Mouse (Mus musculus) liver, embryonic 15.5 days (tissue): ENCODE measurements at regions not wholly inside any gene's neighbourhood (a gene's known extent, or its start where the extent isn't known, plus 50 kb on each side); places are given as distances from the start of the nearest gene placed in this dataset.

Experiments
- ATAC-seq: fragments of 200-750 bp; cut with Nextera tagmentation; 2 replicates; pipeline ENCODE4 v1.8.0; 2017; ENCODE audit warnings: moderate number of reproducible peaks, mild to moderate bottlenecking, moderate library complexity; ENCODE audit not compliant: insufficient read depth
- H3K27ac ChIP-seq: fragments of 300-500 bp; sonication (generic); replicated peaks from 2 replicates; pipeline ENCODE4 v1.5.1; 2015; ENCODE audit warnings: mild to moderate bottlenecking, inconsistent platforms
- H3K27me3 ChIP-seq: fragments of 300-500 bp; sonication (generic); 2 replicates; pipeline ENCODE4 v1.6.1; 2015; ENCODE audit warnings: mild to moderate bottlenecking, inconsistent platforms
- H3K36me3 ChIP-seq: fragments of 300-500 bp; sonication (generic); replicated peaks from 2 replicates; pipeline ENCODE4 v1.6.1; 2015; ENCODE audit warnings: moderate library complexity, mild to moderate bottlenecking, inconsistent platforms
- H3K4me1 ChIP-seq: fragments of 300-500 bp; sonication (generic); replicated peaks from 2 replicates; pipeline ENCODE4 v1.6.1; 2015; ENCODE audit warnings: inconsistent platforms
- H3K4me2 ChIP-seq: fragments of 300-500 bp; sonication (generic); 2 replicates; pipeline ENCODE4 v1.6.1; 2015; ENCODE audit warnings: moderate library complexity, mild to moderate bottlenecking, inconsistent platforms
- H3K4me3 ChIP-seq: fragments of 300-500 bp; sonication (generic); replicated peaks from 2 replicates; pipeline ENCODE4 v1.5.1; 2015; ENCODE audit warnings: mild to moderate bottlenecking, inconsistent platforms
- H3K9ac ChIP-seq: fragments of 300-500 bp; sonication (generic); 2 replicates; pipeline ENCODE4 v1.6.1; 2015; ENCODE audit warnings: moderate library complexity, mild to moderate bottlenecking, inconsistent platforms
- H3K9me3 ChIP-seq: fragments of 300-500 bp; sonication (generic); replicated peaks from 2 replicates; pipeline ENCODE4 v1.6.1; 2016; ENCODE audit warnings: inconsistent platforms
- WGBS: fragments of 180-500 bp; shearing (Covaris S2); methylation state at CpG from one replicate; pipeline ENCODE4 v1.1.7; 2015; ENCODE audit warnings: mixed read lengths; ENCODE audit not compliant: insufficient replicate concordance; 5-methylcytosine and 5-hydroxymethylcytosine counted together

GRCm38 (mm10) chr12:12655184-12655583 lies 286.5 kb downstream of the Mycn start:
- no peak overlapping the region for H3K4me2 ChIP-seq
- ATAC-seq: no peak
- H3K9ac ChIP-seq: no peak overlapping the region
- H3K4me1 ChIP-seq: no peaks in the 10 kb centered on the region
- H3K27ac ChIP-seq: no peak overlapping the region
- H3K9me3 ChIP-seq: no peaks in the 10 kb centered on the region
- H3K27me3 ChIP-seq: no peaks in the 10 kb centered on the region
- 62% methylated on average over 10 of the region's 10 CpGs for WGBS
- H3K36me3 ChIP-seq: no peaks in the 10 kb centered on the region
- H3K4me3 ChIP-seq: no peak overlapping the region

DNA sequence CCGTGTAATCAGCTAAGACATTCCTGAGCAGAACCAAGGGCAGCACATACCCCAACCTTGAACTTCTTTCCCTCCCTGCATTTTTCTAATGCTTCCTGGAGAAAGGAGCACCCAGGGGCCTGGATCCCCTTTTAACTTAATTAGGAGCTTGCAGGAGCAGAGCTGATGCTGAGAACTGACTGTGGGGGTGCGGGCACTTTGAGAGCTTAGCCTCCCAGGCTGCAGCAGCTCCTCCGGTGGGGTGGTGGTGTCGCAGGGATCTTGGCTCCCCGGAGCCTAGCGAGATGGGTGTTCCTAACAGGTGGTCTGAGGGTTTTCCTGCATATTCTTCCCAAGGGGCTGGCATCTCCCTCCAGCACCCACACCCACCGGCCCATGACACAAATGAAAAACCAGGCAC lies 289.4 kb downstream of the Mycn start:
- WGBS: 70% methylated on average over 7 of the region's 7 CpGs
- Histone ChIP-seq H3K36me3 (no peaks in the 10 kb centered on the region), H3K9ac (no peak overlapping the region), H3K27ac (no peak overlapping the region), H3K9me3 (no peaks in the 10 kb centered on the region), H3K27me3 (no peaks in the 10 kb centered on the region), H3K4me3 (no peak overlapping the region), H3K4me2 (no peak overlapping the region), H3K4me1 (no peaks in the 10 kb centered on the region)
- no peak for ATAC-seq

- 27% methylated on average over 1 of the region's 1 CpGs for whole genome bisulfite sequencing
- Histone ChIP-seq H3K36me3 (no peaks in the 10 kb centered on the region), H3K27me3 (no peaks in the 10 kb centered on the region), H3K27ac (no peak overlapping the region), H3K9me3 (no peaks in the 10 kb centered on the region), H3K4me1 (no peaks in the 10 kb centered on the region), H3K9ac (no peak overlapping the region), H3K4me3 (no peak overlapping the region), H3K4me2 (no peak overlapping the region)
- no peak for ATAC-seq
Measured at GRCm38 (mm10) chr12:12650309-12650708, 291.4 kb downstream of the Mycn start.

- Histone ChIP-seq H3K9me3 (no peaks in the 10 kb centered on the region), H3K36me3 (no peaks in the 10 kb centered on the region), H3K9ac (no peak overlapping the region), H3K4me2 (no peak overlapping the region), H3K4me1 (no peaks in the 10 kb centered on the region), H3K27ac (no peak overlapping the region), H3K4me3 (no peak overlapping the region), H3K27me3 (no peaks in the 10 kb centered on the region)
- WGBS: 56% methylated on average over 6 of the region's 6 CpGs
- no peak for ATAC-seq
Measured at GRCm38 (mm10) chr12:12647467-12647866, 294.2 kb downstream of the Mycn start.

GRCm38 (mm10) chr12:12645183-12645582 lies 296.5 kb downstream of the Mycn start:
- WGBS: 65% methylated on average over 4 of the region's 4 CpGs
- H3K9ac ChIP-seq: no peak overlapping the region
- no peak for ATAC-seq
- no peaks in the 10 kb centered on the region for H3K4me1 ChIP-seq
- no peak overlapping the region for H3K27ac ChIP-seq
- H3K36me3 ChIP-seq: no peaks in the 10 kb centered on the region
- H3K4me2 ChIP-seq: no peak overlapping the region
- H3K27me3 ChIP-seq: no peaks in the 10 kb centered on the region
- H3K4me3 ChIP-seq: no peak overlapping the region
- no peaks in the 10 kb centered on the region for H3K9me3 ChIP-seq

DNA sequence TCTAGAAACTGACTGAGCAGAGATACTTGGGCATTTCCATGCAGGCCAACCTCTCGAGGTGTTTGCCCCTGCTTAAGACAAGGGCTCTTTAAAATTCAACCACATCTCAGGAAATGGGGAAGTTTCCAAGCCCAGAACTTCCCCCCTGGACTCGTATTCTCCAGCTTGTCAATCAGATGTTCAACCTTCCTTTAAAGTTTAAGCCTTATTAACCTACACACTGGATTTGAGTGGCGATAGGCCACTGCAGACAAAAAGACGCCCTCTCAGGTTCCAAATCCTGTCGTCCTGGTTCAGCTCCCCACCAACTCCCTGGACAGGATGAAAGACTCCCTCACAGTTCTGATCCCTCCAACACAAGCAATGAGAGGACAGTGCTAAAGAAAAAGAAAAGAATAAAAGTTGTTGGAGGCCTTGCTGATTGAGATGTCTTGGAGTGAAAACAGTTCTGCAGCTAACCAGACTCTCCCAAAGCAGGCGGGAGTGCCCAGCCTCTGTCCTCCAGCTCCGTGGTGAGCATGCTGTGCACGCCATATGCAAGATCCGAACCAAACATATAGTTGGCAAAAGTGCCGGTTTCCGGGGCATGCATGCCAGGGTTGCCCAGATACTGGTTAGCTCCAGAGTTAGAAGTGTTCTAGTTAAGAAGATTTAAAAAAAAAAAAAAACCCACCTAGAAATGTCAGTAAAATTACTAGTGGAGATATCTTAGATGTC lies 298.3 kb downstream of the Mycn start:
- Histone ChIP-seq H3K27ac (no peak overlapping the region), H3K4me2 (no peak overlapping the region)

DNA sequence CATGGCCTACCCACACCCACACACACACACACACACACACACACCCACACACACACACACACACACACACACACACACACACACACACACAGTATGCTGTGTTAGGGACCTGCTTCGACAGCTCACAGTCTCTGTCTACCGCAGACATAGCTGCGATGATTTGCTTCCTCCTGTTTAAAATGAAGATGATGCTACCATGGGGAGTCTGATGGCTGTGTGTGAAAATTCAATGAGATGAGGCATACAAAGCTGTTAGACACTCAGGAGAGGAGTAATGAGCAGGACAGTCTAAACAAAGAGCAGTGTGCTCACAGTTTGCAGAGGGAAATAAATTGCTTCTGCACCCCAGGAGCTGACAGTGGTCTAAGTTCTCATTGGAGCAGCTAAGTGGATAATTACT lies 306.4 kb downstream of the Mycn start:
- 86% methylated on average over 3 of the region's 3 CpGs for WGBS
- Histone ChIP-seq H3K4me1 (no peaks in the 10 kb centered on the region), H3K9me3 (no peaks in the 10 kb centered on the region), H3K4me3 (no peak overlapping the region), H3K4me2 (no peak overlapping the region), H3K27me3 (no peaks in the 10 kb centered on the region), H3K36me3 (no peaks in the 10 kb centered on the region), H3K9ac (no peak overlapping the region), H3K27ac (no peak overlapping the region)
- no peak for ATAC-seq

More for the DNA sequence above, 298.3 kb downstream of the Mycn start:
- ATAC-seq: no peak
- Histone ChIP-seq H3K9ac (no peak overlapping the region), H3K27me3 (no peaks in the 10 kb centered on the region), H3K4me3 (no peak overlapping the region), H3K36me3 (no peaks in the 10 kb centered on the region), H3K4me1 (no peaks in the 10 kb centered on the region), H3K9me3 (no peaks in the 10 kb centered on the region)
- WGBS: 48% methylated on average over 11 of the region's 11 CpGs

- H3K9ac ChIP-seq: no peak overlapping the region
- 24% methylated on average over 4 of the region's 4 CpGs for WGBS
- ATAC-seq: no peak
Measured at GRCm38 (mm10) chr12:12627597-12627996, 314.1 kb downstream of the Mycn start.

GRCm38 (mm10) chr12:12625788-12626187 lies 315.9 kb downstream of the Mycn start:
- Histone ChIP-seq H3K9me3 (no peaks in the 10 kb centered on the region), H3K9ac (no peak overlapping the region), H3K4me1 (no peaks in the 10 kb centered on the region), H3K36me3 (no peaks in the 10 kb centered on the region), H3K27me3 (no peaks in the 10 kb centered on the region), H3K27ac (no peak overlapping the region), H3K4me3 (no peak overlapping the region), H3K4me2 (no peak overlapping the region)
- WGBS: 43% methylated on average over 1 of the region's 1 CpGs
- no peak for ATAC-seq

More at GRCm38 (mm10) chr12:12627597-12627996, 314.1 kb downstream of the Mycn start:
- Histone ChIP-seq H3K27ac (no peak overlapping the region), H3K4me1 (no peaks in the 10 kb centered on the region), H3K36me3 (no peaks in the 10 kb centered on the region), H3K4me3 (no peak overlapping the region), H3K4me2 (no peak overlapping the region), H3K27me3 (no peaks in the 10 kb centered on the region), H3K9me3 (no peaks in the 10 kb centered on the region)

GRCm38 (mm10) chr12:12622712-12623292 lies 318.9 kb downstream of the Mycn start:
- H3K4me1 ChIP-seq: no peaks in the 10 kb centered on the region; the same call in 1 of the 2 replicates
- ATAC-seq: no peak
- H3K36me3 ChIP-seq: no peaks in the 10 kb centered on the region
- no peak overlapping the region for H3K9ac ChIP-seq
- H3K9me3 ChIP-seq: no peaks in the 10 kb centered on the region
- no peaks in the 10 kb centered on the region for H3K27me3 ChIP-seq
- H3K27ac ChIP-seq: no peak overlapping the region
- 28% methylated on average over 5 of the region's 5 CpGs for WGBS
- no peak overlapping the region for H3K4me2 ChIP-seq
- no peak overlapping the region for H3K4me3 ChIP-seq

DNA sequence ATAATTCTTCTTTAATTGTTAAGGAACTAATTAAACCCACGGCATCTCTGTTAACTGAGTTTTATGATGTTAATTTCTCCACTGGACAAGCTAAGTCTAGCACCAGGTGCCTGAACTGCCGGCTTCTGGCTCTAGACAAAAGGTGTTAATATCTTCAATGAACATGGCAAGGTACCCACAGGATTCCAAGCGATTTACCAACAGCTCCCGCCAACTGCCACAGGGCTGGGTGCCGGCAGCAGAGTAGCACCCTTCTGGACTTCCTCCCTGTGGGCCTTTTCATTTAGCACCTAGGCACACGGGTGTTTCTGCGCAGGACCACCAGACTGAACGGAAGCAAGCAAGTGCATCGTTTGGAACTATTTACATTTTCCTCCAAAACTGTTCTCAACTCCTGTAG lies 320.2 kb downstream of the Mycn start:
- H3K4me3 ChIP-seq: no peak overlapping the region
- WGBS: 74% methylated on average over 9 of the region's 9 CpGs
- no peak for ATAC-seq
- H3K9me3 ChIP-seq: no peaks in the 10 kb centered on the region
- no peak overlapping the region for H3K9ac ChIP-seq
- no peak overlapping the region for H3K4me2 ChIP-seq
- H3K36me3 ChIP-seq: no peaks in the 10 kb centered on the region
- no peaks in the 10 kb centered on the region; the same call in 1 of the 2 replicates for H3K4me1 ChIP-seq
- H3K27ac ChIP-seq: no peak overlapping the region
- H3K27me3 ChIP-seq: no peaks in the 10 kb centered on the region

- no peaks in the 10 kb centered on the region for H3K36me3 ChIP-seq
- H3K4me1 ChIP-seq: no peaks in the 10 kb centered on the region; the same call in 1 of the 2 replicates
- H3K27ac ChIP-seq: no peak overlapping the region
- 68% methylated on average over 5 of the region's 5 CpGs for WGBS
- H3K9ac ChIP-seq: no peak overlapping the region
- H3K4me2 ChIP-seq: no peak overlapping the region
- no peak overlapping the region for H3K4me3 ChIP-seq
- H3K9me3 ChIP-seq: no peaks in the 10 kb centered on the region
- no peak for ATAC-seq
- no peaks in the 10 kb centered on the region for H3K27me3 ChIP-seq
Measured at GRCm38 (mm10) chr12:12620316-12620715, 321.4 kb downstream of the Mycn start.
